Mouse (Mus musculus) hindlimb bud, embryonic 11.5 days (tissue): Measurements from ENCODE around the gene Gm5485.

Experiments used
- DNase-seq: peaks from one replicate; pipeline ENCODE4 v3.0.0-alpha.2; 2012; ENCODE audit warnings: low read depth, low spot score; ENCODE audit errors: extremely low spot score

Gm5485 gene

DNA sequence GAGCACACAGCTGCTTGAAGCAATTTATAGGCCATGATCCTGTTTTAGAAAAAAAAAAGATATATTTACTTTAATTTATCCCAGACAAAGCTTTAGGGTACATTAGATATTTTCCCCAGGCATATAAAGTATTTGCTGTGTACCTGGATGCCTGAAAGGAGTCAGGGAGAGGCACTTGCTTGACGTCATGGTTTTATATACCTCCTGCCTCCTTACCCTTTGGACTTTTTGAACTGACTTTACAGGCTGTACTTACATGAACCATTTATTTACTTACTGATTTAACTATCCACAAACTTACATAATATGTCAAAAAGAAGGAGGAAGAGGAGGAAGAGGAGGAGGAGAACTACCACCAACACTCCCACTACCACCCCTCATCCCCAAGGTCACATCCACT is at the start of gene Gm5485:
Gene Gm5485 (minus strand): TSS at position 171 of the 400 bp plus-strand sequence.
- DNase-seq: no peak

DNA sequence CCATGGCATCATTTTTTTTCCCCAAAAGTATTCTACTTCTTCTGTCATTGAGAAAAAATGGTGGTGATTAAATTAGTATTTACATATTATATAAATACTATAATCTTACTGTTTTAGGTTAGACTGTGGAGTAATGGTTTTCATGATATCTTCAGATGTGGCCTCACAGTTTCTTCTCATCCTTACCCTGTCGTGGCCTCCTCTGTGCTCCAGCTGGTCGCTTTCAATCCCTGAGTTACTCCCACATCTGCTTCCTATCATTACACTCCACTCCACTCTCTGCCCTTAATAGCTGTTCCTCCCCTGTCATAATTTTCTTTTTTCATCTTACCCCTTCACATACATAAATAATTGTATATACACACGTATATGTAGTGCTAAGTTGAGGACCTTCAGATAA is 41.0 kb upstream of the Gm5485 start:
- no peak for DNase-seq

DNA sequence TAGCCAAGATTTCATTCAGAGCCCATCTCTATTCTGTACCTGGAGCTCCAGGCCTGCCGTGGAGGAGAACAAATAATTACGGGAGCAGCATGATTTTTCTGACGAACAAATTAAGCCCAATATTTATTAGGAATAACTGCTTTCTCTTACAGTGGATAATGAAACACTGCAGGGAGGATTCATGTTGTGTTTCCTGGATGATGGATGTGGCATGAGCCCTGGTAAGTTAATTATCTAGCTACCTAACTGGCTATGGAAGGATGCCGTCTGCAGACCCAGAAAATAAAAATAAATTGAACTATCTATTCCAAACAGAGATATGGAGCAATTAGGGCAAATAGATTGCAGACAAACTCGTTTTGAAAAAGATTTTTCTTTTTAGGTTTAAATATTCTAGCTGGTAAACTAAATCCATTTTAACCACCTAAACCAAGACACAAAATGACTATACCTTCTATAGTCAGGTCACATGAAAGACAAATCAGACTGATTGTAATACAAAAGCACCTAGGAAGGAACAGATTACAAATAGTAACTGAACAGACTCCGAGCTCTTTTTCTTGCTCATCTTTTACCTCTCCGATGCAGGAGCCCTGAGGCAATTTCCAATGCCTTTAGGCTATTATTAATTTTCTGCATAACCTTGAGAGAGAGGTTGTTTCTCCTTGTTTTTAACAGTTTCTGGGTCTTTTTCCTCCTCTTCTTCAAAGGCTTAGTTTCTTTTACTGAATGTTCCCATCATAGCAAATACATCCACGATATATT is 34.1 kb upstream of the Gm5485 start:
- DNase-seq: no peak

DNA sequence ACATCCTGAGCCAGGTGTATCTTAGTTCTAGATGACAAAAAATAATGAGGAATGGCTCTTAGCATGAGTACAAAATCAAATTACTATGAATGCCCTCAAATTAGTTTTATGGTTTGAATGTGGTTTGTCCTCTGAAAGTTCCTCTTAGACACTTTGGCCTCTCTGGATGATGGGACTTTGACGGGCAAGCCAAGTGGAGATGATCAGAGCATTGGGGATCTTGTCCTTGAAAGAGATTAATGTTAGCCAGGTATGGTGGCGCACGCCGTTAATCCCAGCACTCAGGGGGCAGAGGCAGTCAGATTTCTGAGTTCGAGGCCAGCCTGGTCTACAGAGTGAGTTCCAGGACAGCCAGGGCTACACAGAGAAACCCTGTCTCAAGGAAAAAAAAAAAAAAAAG is 32.4 kb upstream of the Gm5485 start:
- DNase-seq: no peak

DNA sequence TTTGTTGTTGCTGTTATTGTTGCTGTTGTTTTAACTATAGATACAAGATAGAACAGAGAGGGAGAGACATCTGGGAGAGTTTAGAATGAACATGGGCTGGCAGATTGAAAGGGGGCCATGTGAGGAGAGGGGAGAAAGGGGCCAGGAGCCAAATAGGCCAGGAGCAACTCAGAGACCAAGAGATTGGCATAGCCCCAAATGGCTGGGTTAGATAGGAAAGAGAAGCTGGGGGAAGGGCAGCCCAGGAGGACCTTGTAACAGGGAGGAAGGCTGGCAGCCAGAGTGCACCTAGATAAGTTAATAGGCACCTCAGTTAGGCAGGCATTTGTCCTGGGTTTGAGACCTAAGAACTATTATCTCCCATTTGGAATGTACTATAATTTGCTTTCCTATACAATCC is 25.3 kb upstream of the Gm5485 start:
- no peak for DNase-seq

DNA sequence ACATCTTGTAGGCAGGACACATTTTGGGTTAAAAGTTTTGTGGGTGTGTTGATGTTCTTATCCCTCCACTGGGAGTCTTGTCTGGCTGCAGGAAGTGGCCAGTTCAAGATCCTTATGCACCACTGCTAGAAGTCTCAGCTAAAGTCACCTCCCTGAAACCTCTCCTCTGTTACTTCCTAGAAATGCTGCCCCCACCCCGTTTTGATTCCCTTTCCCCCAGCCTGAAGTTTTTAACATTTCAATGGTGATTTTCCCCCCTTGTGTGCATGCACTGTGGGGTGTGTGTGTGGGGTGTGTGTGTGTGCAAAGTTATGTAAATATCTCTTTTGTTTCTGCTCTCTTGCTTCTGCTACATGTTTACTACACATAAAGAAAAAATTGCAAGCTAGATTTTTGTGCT is 23.2 kb upstream of the Gm5485 start:
- DNase-seq: no peak

DNA sequence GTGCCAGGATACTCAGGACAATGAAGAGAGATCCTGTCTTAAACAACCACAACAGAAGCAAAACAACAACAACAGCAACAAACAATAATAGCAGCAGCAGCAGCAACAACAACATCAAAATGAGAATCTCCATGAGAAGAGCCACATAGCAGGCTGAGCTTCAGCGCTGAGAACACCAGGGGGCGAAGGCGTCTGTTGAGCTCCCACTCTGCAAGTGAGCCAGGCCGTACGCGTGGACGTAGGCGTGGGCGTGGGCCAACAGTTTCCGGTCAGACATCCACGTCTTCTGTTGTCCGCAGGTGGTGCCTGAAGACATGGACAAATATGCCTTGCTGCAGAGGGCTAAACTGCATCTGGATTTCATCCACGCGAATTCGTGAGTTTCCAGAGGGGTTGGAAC is 18.8 kb upstream of the Gm5485 start, which contains the start of gene Morc1:
Gene Morc1 (plus strand): TSS at position 211 of the 400 bp plus-strand sequence.
- DNase-seq: no peak

DNA sequence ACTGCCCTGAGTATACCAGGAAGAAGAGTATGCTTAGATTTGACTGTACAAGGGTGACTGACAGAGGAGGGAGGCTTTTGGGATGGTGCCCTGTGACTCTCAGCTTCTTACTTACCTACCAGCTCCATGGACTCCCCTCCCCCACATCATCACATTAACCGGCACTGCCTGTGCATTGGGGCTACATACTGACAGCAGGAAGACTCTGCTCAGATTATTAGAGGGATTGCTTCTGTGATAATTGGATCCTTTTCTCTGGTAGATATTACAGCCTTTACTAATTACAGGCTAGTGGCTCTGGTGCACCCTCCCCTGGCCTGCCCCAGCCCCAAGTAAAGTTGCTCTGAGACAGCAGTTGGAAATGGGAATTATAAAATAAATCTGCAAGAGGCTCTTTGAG is 17.2 kb upstream of the Gm5485 start:
- DNase-seq: no peak

DNA sequence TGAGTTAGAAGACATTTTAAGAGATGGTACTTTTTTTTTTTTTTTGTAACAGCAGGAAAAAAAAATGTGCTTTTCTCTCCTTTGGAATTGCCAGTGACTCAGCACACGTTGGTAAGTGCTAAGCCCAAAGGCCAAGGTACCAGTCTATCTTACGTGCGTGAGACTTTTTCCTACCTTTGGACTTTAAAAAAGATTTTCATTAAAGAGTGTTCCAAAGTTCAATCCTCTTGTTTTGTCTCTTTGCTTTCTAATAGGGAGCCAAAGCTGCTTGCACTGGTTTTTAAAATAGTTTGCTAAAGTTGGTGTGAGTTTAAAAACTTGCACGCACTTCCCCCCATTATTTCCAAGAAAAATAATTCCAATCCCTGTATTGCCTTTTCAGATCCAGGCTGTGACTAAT is 11.9 kb upstream of the Gm5485 start:
- DNase-seq: no peak

DNA sequence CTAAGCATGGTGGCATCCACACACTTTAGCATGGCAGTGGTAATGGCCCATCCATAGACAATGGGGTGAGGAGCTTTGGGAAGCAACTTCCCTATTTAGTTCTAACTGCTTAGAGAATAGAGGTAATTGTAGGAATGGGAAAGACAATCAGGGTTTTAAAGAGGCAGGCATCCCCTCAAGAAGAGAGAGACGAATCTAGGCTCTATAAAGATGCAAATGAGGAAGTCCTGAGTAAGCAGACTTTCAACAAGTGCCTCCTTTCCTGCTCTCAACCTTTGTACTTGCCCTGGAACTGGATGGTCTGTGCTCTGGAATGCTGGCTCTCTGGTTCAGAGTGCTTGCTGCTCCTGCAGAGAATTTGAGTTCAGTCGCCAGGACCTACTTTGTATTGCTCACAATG is 10.3 kb upstream of the Gm5485 start:
- DNase-seq: no peak

DNA sequence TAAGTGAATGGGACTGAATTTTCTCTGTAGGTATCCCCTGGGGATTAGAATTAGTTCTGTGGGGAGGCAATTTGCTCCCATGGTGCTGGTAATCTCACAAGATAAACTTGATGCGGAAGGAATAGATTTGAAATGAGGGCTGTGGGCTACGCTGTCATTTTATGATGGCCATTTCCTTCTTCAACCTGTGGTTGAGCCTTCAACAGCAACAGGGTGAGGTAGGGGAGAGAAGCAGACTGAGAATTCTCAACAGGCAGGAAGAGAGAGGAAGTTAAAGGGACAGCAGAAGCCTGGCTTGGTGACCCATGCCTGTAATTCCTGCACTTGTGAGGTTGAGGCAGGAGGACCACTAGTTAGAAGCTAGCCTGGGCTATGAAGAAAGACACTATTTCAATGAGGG is 6.8 kb upstream of the Gm5485 start:
- DNase-seq: no peak

DNA sequence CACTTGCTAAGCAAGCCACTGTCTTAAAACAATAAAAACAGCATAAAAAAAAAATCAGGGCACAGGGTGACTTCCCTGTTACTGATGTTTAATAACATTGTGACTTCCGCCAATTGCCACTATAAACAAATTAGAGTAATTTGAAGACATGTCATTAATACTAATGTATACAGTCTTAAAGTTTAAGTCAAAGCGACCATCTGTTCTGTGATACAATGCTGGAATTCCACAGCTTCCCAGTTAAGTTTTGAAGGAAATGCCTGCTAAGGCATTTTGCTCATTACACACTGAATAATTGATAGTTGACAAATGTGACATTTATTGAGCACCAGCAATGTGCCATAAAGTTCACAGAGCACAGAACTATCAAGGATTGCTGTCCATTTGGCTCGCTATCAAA is 6.3 kb upstream of the Gm5485 start:
- no peak for DNase-seq

DNA sequence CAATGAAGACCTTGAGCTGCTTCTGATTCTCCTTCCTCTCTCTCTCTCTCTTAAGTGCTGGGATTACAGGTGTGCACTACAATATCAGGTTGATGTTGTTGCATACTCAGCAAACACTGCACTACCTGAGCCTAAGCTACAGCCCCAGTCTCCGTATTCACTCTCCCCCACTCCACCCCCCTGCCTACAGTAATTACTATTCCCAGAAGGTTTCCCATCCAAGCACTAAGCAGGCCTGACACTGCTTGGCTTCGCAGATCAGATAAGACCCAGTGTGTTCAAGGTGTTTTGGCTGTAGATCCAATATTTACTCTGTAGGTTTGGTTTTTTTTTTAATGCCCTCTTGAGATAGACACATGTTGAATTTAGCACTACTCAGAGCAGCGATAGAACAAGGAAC is 2.1 kb downstream of the Gm5485 start:
- no peak for DNase-seq

DNA sequence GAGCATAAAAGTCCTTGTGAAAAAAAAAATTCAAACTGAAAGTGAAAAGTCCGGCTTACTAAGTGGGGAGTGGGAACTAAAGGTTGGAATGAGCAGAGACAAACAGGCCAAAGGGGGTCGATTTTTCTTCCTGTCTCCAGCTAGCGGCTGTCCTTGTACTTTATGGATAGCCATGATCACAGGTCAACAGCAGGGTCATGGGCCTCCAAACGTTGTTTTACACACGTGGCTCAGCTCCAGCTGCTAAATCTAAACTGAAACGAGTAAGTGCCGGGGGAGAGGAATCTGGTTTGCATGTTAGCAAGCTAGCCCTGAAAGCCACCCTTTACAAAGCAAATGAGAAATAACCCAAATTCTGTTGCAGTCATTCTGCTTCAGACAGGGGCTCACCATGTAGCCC is 2.6 kb downstream of the Gm5485 start:
- DNase-seq: no peak

DNA sequence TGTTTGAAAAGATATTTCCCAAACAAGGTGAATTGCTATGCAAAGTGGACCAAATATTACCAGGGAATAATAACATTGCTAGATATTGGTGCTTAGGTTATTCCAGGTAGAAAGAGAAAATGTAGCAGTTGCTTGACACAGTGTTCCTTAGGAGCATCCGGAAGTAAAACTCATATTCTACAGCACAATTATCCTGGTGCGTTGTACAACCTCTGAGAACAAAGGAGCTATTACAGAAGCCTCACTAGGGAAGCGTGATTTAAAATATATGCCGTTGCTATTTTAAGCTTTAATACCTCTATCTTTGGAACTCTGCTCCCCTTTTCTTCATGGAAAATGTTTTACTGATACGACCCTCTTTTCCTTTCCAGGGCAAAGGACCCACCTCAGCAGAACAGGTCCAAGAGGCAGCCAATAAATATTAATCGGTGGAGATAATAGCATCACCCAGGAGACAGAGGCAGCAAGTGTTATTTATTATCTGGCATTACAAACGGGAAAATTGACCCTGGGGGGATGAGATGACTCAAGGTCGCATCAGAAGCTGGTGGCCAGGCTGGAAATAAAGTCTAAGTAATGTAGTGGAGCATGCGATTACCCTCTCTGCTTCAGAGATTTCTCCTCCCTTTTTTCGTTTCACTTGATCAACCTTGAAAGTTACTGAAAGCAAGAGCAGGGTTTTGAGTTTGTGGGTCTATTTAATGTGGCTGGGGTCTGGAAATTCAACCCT is 6.4 kb downstream of the Gm5485 start:
- no peak for DNase-seq

DNA sequence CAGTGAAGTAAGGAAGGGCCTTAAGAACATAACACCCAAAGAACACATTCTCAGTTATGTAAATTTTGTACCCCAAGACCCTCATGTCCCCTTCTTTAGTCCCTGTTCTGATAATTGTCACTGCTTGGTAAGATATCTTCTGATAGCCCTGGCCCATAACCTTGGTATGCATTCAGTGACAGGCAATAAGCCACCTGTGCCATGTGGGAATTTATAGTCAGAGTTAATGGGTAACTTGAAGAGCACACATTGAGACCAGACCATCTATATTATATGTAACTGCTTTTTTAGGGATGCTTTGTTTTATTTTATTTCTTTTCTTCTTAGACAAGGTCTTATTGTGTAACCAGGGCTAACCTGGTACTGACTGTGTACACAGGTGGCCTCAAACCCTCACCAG is 8.2 kb downstream of the Gm5485 start:
- DNase-seq: no peak

DNA sequence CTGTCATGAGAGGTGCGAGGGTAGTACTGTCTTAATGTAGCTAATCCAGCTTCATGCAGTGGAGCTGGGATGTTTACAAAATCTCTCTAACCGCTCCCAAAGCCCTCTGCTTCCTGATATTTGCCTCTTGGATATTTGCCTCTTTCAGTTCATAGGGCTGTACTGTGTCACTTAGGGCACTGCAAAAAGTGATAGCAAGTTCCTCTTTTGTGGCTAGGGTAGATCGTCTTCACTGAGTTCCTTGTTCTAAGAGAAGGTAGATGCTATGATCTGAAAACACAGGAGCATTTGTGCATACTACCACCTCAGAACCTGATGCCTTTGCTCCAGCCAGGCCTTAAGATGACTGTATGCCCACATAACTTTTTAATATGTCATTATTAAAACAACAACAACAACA is 8.8 kb downstream of the Gm5485 start:
- no peak for DNase-seq

DNA sequence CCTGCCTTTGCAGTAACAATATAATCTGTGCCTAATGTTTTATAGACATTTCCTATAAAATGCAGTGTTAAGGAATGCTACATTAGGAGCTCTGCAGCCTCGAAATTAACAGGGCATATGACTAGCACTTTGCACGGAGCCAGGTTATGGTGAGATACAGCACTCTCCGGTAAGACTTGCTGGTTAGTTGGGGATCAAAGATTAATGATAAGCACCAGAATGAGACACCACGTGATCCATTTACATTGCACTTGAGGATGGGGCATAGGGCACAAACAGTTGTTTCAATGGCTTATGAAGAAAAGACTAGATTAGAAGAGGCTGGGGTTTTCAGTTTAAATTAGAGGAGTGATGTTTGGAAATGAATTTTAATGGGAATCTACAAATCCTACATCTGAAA is 9.3 kb downstream of the Gm5485 start:
- no peak for DNase-seq

DNA sequence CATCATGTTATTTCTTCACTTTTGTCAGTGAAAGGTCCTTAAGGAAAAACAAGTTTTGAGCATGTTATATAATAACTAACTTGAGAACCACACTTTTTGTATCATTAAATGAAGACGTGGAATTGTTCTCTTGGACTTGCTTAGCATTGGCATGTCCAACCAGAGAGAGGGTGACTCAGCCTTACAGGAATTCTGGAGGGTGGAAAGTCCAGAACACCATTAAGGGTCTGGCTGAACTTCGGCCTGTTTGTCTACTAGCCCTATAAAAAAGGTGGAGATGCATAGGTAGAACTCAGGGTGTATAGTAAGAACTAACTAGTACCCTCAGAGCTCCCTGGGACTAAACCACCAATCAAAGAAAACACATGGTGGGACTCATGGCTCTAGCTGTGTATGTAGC is 16.9 kb downstream of the Gm5485 start:
- no peak for DNase-seq

DNA sequence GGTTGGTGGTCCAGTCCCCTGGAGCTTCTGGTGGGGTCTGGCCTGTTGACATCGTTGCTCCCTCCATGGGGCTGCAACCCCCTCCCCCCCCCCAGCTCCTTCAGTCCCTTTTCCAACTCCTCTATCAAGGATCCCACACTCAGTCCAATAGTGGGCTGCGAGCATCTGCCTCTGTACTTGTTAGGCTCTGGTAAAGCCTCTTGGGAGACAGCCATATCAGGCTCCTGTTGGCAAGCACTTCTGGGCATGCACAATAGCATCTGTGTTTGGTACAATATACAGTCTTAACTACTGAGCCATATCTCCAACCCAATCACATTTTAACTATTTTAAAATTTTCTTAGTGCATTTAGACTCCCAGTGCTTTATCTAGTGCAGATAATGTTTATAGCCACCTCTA is 25.2 kb downstream of the Gm5485 start:
- no peak for DNase-seq

DNA sequence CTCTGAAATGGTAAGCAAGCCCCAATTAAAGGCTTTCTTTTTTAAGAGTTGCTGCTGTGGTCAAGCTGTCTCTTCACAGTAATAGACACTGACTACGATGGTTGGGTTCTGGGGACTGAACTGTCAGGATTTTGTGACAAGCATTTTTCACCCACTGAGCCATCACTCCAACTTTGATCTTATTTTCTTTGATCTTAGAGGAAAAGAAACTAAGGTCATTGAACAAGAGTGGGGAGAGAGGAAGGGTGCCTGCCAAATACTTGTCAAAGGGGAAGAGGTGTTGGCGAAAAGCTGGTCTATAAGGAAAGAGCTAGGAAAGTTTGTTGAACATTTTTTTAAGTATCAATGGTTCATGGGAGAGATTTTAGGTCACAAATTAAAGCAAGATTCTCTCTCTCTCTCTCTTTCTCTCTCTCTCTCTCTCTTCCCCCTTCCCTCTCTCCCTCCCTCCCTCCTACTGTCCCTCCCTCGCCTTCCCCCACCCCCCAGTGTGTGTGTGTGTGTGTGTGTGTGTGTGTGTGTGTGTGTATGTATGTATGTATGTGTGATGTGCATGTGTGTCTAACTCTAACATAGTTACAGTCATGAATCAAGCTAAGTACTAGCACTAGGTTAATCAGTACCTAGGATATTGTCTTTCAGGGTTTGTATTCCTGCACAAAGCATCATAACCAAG is 28.5 kb downstream of the Gm5485 start:
- DNase-seq: no peak
